Mouse (Mus musculus) thymus, adult 2 months (tissue): ENCODE results near the gene Dirc2.

Source experiments
- CTCF ChIP-seq: fragments of 200-500 bp; IDR thresholded peaks from 2 replicates; pipeline ENCODE4 v1.5.1; 2012; ENCODE audit warnings: mild to moderate bottlenecking, control low read depth, low read length, moderate library complexity, borderline replicate concordance; ENCODE audit not compliant: control insufficient read depth, poor library complexity, insufficient read depth; ENCODE audit errors: extremely low read depth
- POLR2A ChIP-seq: fragments of 200-500 bp; IDR thresholded peaks from 2 replicates; pipeline ENCODE4 v1.6.1; 2012; ENCODE audit warnings: mild to moderate bottlenecking, low read length, control low read depth, moderate library complexity; ENCODE audit not compliant: control insufficient read depth, poor library complexity, insufficient read depth; ENCODE audit errors: extremely low read depth

- TF ChIP-seq POLR2A (no peak), CTCF (no peak)
Measured at GRCm38 (mm10) chr16:35664847-35665246, 104.3 kb downstream of the Dirc2 start.
